Mouse (Mus musculus) lung, postnatal 0 days (tissue): ENCODE measurements at regions not wholly inside any gene's neighbourhood (a gene's known extent, or its start where the extent isn't known, plus 50 kb on each side); places are given as distances from the start of the nearest gene placed in this dataset.
"Not testable (repeated sequence)": the region's sequence is repeated elsewhere in the genome, so short reads cannot be mapped to it uniquely, and the experiment has no call there.

Experiments used
- ATAC-seq: fragments of 200-750 bp; cut with Nextera tagmentation; 2 replicates; pipeline ENCODE4 v1.8.0; 2017; ENCODE audit warnings: moderate library complexity
- DNase-seq: peaks from one replicate; pipeline ENCODE4 v3.0.0-alpha.2; 2016; ENCODE audit warnings: low spot score
- H3K27ac ChIP-seq: fragments of 300-500 bp; sonication (generic); 2 replicates; pipeline ENCODE4 v1.5.1; 2014; ENCODE audit warnings: antibody characterized with exemption, mild to moderate bottlenecking, low read length, mixed read lengths
- H3K27me3 ChIP-seq: fragments of 300-500 bp; sonication (generic); replicated peaks from 2 replicates; pipeline ENCODE4 v1.6.1; 2014; ENCODE audit warnings: low read length, mixed read lengths; ENCODE audit not compliant: insufficient read depth
- H3K36me3 ChIP-seq: fragments of 300-500 bp; sonication (generic); 2 replicates; pipeline ENCODE4 v1.6.1; 2014; ENCODE audit warnings: low read length, mixed read lengths; ENCODE audit not compliant: insufficient read depth
- H3K4me1 ChIP-seq: fragments of 300-500 bp; sonication (generic); 2 replicates; pipeline ENCODE4 v1.6.1; 2014; ENCODE audit warnings: antibody characterized with exemption, low read depth, low read length, mixed read lengths; ENCODE audit not compliant: insufficient read depth
- H3K4me2 ChIP-seq: fragments of 300-500 bp; sonication (generic); replicated peaks from 2 replicates; pipeline ENCODE4 v1.6.1; 2014; ENCODE audit warnings: low read depth, mild to moderate bottlenecking, low read length, moderate library complexity, mixed read lengths
- H3K4me3 ChIP-seq: fragments of 300-500 bp; sonication (generic); 2 replicates; pipeline ENCODE4 v1.5.1; 2014; ENCODE audit warnings: low read depth, low read length
- H3K9ac ChIP-seq: fragments of 300-500 bp; sonication (generic); replicated peaks from 2 replicates; pipeline ENCODE4 v1.6.1; 2014; ENCODE audit warnings: low read depth, mild to moderate bottlenecking
- H3K9me3 ChIP-seq: fragments of 300-500 bp; sonication (generic); 2 replicates; pipeline ENCODE4 v1.6.1; 2016; ENCODE audit warnings: low read length, mixed read lengths
- CTCF ChIP-seq: IDR thresholded peaks from 2 replicates; pipeline ENCODE4 v1.5.1; 2016; ENCODE audit warnings: antibody characterized with exemption, mild to moderate bottlenecking
- EP300 ChIP-seq: IDR thresholded peaks from 2 replicates; pipeline ENCODE4 v1.6.1; 2016; ENCODE audit warnings: antibody characterized with exemption, mild to moderate bottlenecking, control low read depth
- WGBS: fragments of 180-500 bp; shearing (Covaris S2); extraction: QIAGEN DNeasy Blood & Tissue Kit; methylation state at CpG from one replicate; pipeline ENCODE4 v1.1.7; 2014; 5-methylcytosine and 5-hydroxymethylcytosine counted together

DNA sequence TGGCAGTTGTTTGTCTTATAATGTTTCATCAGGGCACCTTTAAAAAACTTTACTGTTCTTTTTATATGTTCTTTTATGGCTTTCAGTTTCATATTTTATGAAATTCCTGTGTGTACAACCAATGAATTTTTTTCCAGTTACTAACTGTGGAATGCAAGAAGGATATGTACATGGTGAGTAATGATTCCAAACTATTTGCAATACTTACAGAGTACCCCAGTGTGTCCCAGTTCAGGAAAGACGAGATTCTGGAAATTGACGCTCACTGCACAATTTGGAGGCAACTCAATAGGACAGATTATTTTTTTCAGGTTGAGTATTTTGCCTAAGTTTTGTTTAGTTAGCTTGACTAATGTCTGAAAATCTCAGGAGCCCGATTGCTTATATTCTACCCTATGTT lies 1676.8 kb downstream of the Efna5 start:
- DNase-seq = no peak

GRCm38 (mm10) chr17:61187880-61188279 lies 1693.2 kb downstream of the Efna5 start:
- not testable (repeated sequence) for H3K9ac ChIP-seq, H3K36me3 ChIP-seq, DNase-seq, H3K9me3 ChIP-seq, H3K4me3 ChIP-seq, H3K27ac ChIP-seq, ATAC-seq, H3K4me1 ChIP-seq, H3K27me3 ChIP-seq, H3K4me2 ChIP-seq
- WGBS = 78% methylated on average over 3 of the region's 3 CpGs

More for the DNA sequence above, 1676.8 kb downstream of the Efna5 start:
- H3K4me3 ChIP-seq = no peak overlapping the region
- H3K27ac ChIP-seq = no peak overlapping the region
- no peak overlapping the region for H3K4me2 ChIP-seq
- no peaks in the 10 kb centered on the region for H3K36me3 ChIP-seq
- no peaks in the 10 kb centered on the region for H3K9me3 ChIP-seq
- no peak for ATAC-seq
- no peaks in the 10 kb centered on the region for H3K27me3 ChIP-seq
- H3K9ac ChIP-seq = no peak overlapping the region
- 85% methylated on average over 3 of the region's 3 CpGs for WGBS
- TF ChIP-seq CTCF (no peak), EP300 (no peak)
- no peaks in the 10 kb centered on the region for H3K4me1 ChIP-seq

DNA sequence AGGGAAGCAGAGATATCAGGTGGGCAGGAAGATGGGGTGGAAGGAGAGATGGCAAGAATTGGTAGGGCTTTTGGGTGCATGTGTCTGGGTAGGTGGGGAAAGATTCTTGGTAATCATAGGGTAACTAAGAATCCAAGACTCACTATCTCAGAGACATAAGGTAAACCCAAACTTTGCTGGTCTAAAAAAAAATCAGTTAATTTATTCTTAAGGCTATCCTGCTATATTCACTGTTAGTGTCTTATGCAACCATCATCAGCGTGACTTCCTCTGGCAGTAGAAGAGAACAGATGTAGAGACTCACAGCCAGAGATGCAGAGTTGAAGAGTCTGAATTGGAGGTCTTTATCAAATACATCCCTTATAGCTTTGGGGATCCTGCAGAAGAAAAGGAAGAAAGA lies 1704.5 kb downstream of the Efna5 start:
- Histone ChIP-seq H3K27me3 (no peaks in the 10 kb centered on the region), H3K36me3 (no peaks in the 10 kb centered on the region), H3K4me3 (no peak overlapping the region), H3K27ac (no peak overlapping the region), H3K4me1 (no peaks in the 10 kb centered on the region), H3K4me2 (no peak overlapping the region), H3K9ac (no peak overlapping the region), H3K9me3 (no peaks in the 10 kb centered on the region)
- 58% methylated on average over 1 of the region's 1 CpGs for WGBS
- no peak for TF ChIP-seq CTCF
- ATAC-seq = no peak
- no peak for DNase-seq

DNA sequence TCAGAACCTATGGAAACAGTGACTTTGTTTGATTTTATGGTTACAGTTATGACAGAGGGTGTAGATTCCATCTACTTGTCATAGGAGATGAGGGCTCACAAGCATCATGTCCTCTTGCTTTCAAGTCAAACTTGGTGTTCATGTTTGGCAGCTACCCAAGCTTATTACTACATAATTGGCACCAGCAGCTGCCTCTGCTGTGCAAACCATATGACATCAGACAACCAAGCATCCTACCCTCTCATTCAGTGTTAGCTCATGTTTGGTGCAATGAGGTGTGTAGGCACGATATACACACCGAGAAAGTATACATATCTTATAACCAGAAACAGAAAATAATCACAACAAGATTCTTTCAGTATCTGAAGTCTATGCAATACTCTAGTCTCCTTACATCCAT lies 1721.7 kb downstream of the Efna5 start:
- no peak overlapping the region for H3K9ac ChIP-seq
- TF ChIP-seq EP300 (no peak), CTCF (no peak)
- no peaks in the 10 kb centered on the region for H3K36me3 ChIP-seq
- H3K9me3 ChIP-seq = no peaks in the 10 kb centered on the region
- WGBS = 84% methylated on average over 2 of the region's 2 CpGs
- H3K4me1 ChIP-seq = no peaks in the 10 kb centered on the region
- ATAC-seq (no peak), DNase-seq (no peak)
- H3K4me2 ChIP-seq = no peak overlapping the region
- no peaks in the 10 kb centered on the region for H3K27me3 ChIP-seq
- no peak overlapping the region for H3K4me3 ChIP-seq
- H3K27ac ChIP-seq = no peak overlapping the region

DNA sequence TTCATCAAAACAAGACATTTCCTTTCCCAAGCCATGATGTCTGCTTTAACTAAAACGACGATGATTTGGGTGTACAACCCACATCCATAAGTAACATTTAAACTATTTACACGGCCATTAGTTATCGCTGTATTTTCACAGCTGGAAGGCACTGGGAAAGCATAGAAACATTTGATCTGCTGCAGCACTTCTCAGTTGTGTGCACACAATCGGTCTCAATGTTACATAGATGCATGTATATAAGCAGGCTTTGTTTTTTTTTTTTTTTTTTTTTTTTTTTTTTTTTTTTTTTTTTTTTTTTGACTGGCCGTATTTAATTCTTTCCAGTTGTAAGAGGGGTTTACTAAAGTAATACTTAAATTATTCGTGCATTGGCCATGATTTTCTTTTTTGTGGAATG lies 1744.1 kb downstream of the Efna5 start:
- Histone ChIP-seq H3K9ac (no peak overlapping the region), H3K4me1 (no peaks in the 10 kb centered on the region), H3K27me3 (no peaks in the 10 kb centered on the region), H3K4me2 (no peak overlapping the region), H3K9me3 (no peaks in the 10 kb centered on the region), H3K36me3 (no peaks in the 10 kb centered on the region), H3K4me3 (no peak overlapping the region), H3K27ac (no peak overlapping the region)
- TF ChIP-seq CTCF (no peak), EP300 (no peak)
- ATAC-seq (no peak), DNase-seq (no peak)
- 69% methylated on average over 7 of the region's 7 CpGs for WGBS

DNA sequence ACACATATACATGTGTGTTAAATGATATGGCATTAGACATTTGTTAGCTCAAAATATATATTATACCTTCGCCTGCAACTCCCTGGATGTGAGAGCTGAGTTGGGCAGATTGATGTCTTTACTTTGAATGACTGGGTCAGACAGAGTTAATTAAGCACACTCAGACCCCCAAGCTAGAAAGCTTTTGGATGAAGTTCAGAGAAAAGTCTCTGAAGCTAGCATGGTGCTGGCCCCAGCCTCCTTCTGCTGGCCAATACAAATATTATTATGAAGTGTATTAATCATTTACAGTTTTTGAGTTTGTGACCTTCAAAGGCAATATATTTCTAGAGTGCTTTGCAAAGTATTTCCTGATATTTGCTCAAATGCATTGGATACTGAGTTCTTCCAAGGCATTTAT lies 1753.3 kb downstream of the Efna5 start:
- no peak for DNase-seq
- H3K9me3 ChIP-seq = no peaks in the 10 kb centered on the region
- no peak overlapping the region for H3K4me2 ChIP-seq
- H3K27ac ChIP-seq = no peak overlapping the region
- no peaks in the 10 kb centered on the region for H3K27me3 ChIP-seq
- H3K9ac ChIP-seq = no peak overlapping the region
- no peak overlapping the region for H3K4me3 ChIP-seq
- H3K36me3 ChIP-seq = no peaks in the 10 kb centered on the region
- no peak for TF ChIP-seq CTCF
- no peak for TF ChIP-seq EP300
- H3K4me1 ChIP-seq = no peaks in the 10 kb centered on the region
- 39% methylated on average over 1 of the region's 1 CpGs for WGBS
- ATAC-seq = no peak

DNA sequence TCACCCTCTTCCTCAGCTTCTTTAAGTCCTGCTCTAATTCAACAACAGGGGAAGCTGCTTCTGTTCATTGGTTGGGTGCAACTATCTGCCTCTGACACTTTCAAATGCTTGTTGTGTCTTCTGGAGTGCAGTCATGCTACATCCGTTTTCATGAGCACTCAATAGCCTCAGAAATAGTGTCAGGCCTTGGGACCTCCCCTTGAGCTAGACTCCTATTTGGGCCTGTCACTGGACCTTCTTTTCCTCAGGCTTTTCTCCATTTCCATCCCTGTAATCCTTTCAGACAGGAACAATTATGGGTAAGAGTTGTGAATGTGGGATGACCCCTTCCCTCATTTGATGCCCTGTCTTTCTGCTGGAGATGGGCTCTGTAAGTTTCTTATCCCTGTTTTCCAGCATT lies 1774.8 kb downstream of the Efna5 start:
- no peaks in the 10 kb centered on the region for H3K9me3 ChIP-seq
- no peak overlapping the region for H3K9ac ChIP-seq
- ATAC-seq (no peak), DNase-seq (no peak)
- H3K27me3 ChIP-seq = no peaks in the 10 kb centered on the region
- H3K4me3 ChIP-seq = no peak overlapping the region
- no peak for TF ChIP-seq EP300
- TF ChIP-seq CTCF = no peak
- no peak overlapping the region for H3K4me2 ChIP-seq
- no peak overlapping the region for H3K27ac ChIP-seq
- no peaks in the 10 kb centered on the region for H3K36me3 ChIP-seq
- 56% methylated on average over 1 of the region's 1 CpGs for WGBS
- no peaks in the 10 kb centered on the region for H3K4me1 ChIP-seq
